Mouse (Mus musculus) MEL (cell line): ENCODE results near the gene Fkrp. TPM values are rescaled to one million over a fixed set of nuclear protein-coding genes. Genes with fewer than 3 reads are reported as not detected.

Experiments used
- DNase-seq: peaks from one replicate; pipeline ENCODE4 v3.0.0; 2011; ENCODE audit warnings: low read depth, low spot score
- H3K27ac ChIP-seq: 2 replicates; pipeline ENCODE4 v1.5.1; 2012; ENCODE audit warnings: low read depth, mild to moderate bottlenecking, control low read depth, low read length, moderate library complexity; ENCODE audit not compliant: control insufficient read depth
- H3K27me3 ChIP-seq, 2 experiments: fragments of 150-350 bp in 1 of 2; sonication (generic) in 1 of 2; 2 replicates each; pipeline ENCODE4 v1.6.1; 2012; ENCODE audit warnings: low read length in 2 of 2, mild to moderate bottlenecking in 2 of 2, improper control_type of control experiment in 1 of 2, moderate library complexity in 1 of 2; ENCODE audit not compliant: insufficient read depth in 2 of 2, control insufficient read depth in 1 of 2
- H3K36me3 ChIP-seq, 2 experiments: 2 replicates each; pipeline ENCODE4 v1.6.1; 2012 to 2014; ENCODE audit warnings: low read length in 2 of 2, improper control_type of control experiment in 1 of 2, inconsistent platforms in 1 of 2, mild to moderate bottlenecking in 1 of 2; ENCODE audit not compliant: insufficient read depth in 2 of 2, control insufficient read depth in 1 of 2
- H3K4me1 ChIP-seq, 2 experiments: fragments of 150-350 bp in 1 of 2; sonication (generic) in 1 of 2; 2 replicates each; pipeline ENCODE4 v1.6.1; 2012; ENCODE audit warnings: low read length in 2 of 2, improper control_type of control experiment in 1 of 2, mild to moderate bottlenecking in 1 of 2; ENCODE audit not compliant: insufficient read depth in 2 of 2, control insufficient read depth in 1 of 2
- H3K4me3 ChIP-seq, 2 experiments: fragments of 150-350 bp in 1 of 2; sonication (generic) in 1 of 2; 2 replicates each; pipeline ENCODE4 v1.5.1; 2012; ENCODE audit warnings: low read depth in 2 of 2, low read length in 2 of 2, mild to moderate bottlenecking in 2 of 2, moderate library complexity in 2 of 2, control low read depth in 1 of 2, improper control_type of control experiment in 1 of 2; ENCODE audit not compliant: control insufficient read depth in 1 of 2, insufficient read depth in 1 of 2
- H3K79me2 ChIP-seq: 2 replicates; pipeline ENCODE4 v1.6.1; 2012; ENCODE audit warnings: mild to moderate bottlenecking, low read length, moderate library complexity; ENCODE audit not compliant: control insufficient read depth, poor library complexity, insufficient read depth
- H3K9ac ChIP-seq: 2 replicates; pipeline ENCODE4 v1.6.1; 2012; ENCODE audit warnings: low read depth, mild to moderate bottlenecking, control low read depth, low read length, moderate library complexity; ENCODE audit not compliant: control insufficient read depth, poor library complexity, severe bottlenecking
- H3K9me3 ChIP-seq: fragments of 150-350 bp; sonication (generic); replicated peaks from 2 replicates; pipeline ENCODE4 v1.6.1; 2012; ENCODE audit warnings: mild to moderate bottlenecking, low read length, improper control_type of control experiment, moderate library complexity; ENCODE audit not compliant: insufficient read depth
- CHD2 ChIP-seq: IDR thresholded peaks from 2 replicates; pipeline ENCODE4 v1.6.1; 2011; ENCODE audit warnings: low read length, improper control_type of control experiment
- CTCF ChIP-seq, 3 experiments: IDR thresholded peaks in 2 of 3; conservative IDR thresholded peaks in 1 of 3; 2 replicates each; pipeline ENCODE4 v1.5.1; 2011 to 2012; ENCODE audit warnings: low read length in 3 of 3, low read depth in 2 of 3, mild to moderate bottlenecking in 2 of 3, improper control_type of control experiment in 1 of 3, inconsistent platforms in 1 of 3, mixed read lengths in 1 of 3, moderate library complexity in 1 of 3; ENCODE audit not compliant: control insufficient read depth in 1 of 3, insufficient read depth in 1 of 3, poor library complexity in 1 of 3, severe bottlenecking in 1 of 3
- GATA1 ChIP-seq: IDR thresholded peaks from 2 replicates; pipeline ENCODE4 v1.6.1; 2011; ENCODE audit warnings: low read depth, low read length, improper control_type of control experiment
- KAT2A ChIP-seq: conservative IDR thresholded peaks from 2 replicates; pipeline ENCODE4 v1.6.1; 2012; ENCODE audit warnings: low read depth, low read length, improper control_type of control experiment, inconsistent platforms
- MEF2A ChIP-seq: IDR thresholded peaks from 2 replicates; pipeline ENCODE4 v1.6.1; 2014; ENCODE audit warnings: low read depth, mild to moderate bottlenecking, inconsistent platforms, low read length, improper control_type of control experiment; ENCODE audit not compliant: poor library complexity, insufficient replicate concordance, severe bottlenecking; ENCODE audit errors: extremely low read depth
- MXI1 ChIP-seq: IDR thresholded peaks from 2 replicates; pipeline ENCODE4 v1.6.1; 2011; ENCODE audit warnings: mild to moderate bottlenecking, low read depth, low read length, improper control_type of control experiment
- MYC ChIP-seq: IDR thresholded peaks from 2 replicates; pipeline ENCODE4 v1.6.1; 2011; ENCODE audit warnings: low read depth, mild to moderate bottlenecking, low read length, improper control_type of control experiment, moderate library complexity
- NRF1 ChIP-seq: IDR thresholded peaks from 2 replicates; pipeline ENCODE4 v1.6.1; 2014; ENCODE audit warnings: low read depth, mild to moderate bottlenecking, inconsistent platforms, low read length, improper control_type of control experiment, moderate library complexity; ENCODE audit not compliant: poor library complexity, insufficient read depth, severe bottlenecking
- POLR2AphosphoS2 ChIP-seq: IDR thresholded peaks from 2 replicates; pipeline ENCODE4 v1.6.1; 2011; ENCODE audit warnings: low read length, improper control_type of control experiment
- RCOR1 ChIP-seq: IDR thresholded peaks from 2 replicates; pipeline ENCODE4 v1.6.1; 2012; ENCODE audit warnings: low read depth, mild to moderate bottlenecking, inconsistent platforms, low read length, improper control_type of control experiment
- TBP ChIP-seq: IDR thresholded peaks from 2 replicates; pipeline ENCODE4 v1.8.0; 2011; ENCODE audit warnings: low read depth, low read length, improper control_type of control experiment
- ZKSCAN1 ChIP-seq: IDR thresholded peaks from 2 replicates; pipeline ENCODE4 v1.6.1; 2012; ENCODE audit warnings: low read depth, mild to moderate bottlenecking, inconsistent platforms, low read length, improper control_type of control experiment, moderate library complexity
- polyA plus RNA-seq, 2 experiments: library from polyadenylated mRNA; stranded (reverse) in 1 of 2; unstranded in 1 of 2; fragments of >175 nt in 1 of 2; fragments of >200 nt in 1 of 2; gene quantifications; 2 replicates each; pipeline versions ENCODE4 v1.2.1 to v1.2.4; 2012; ENCODE audit warnings: low replicate concordance in 2 of 2, low read depth in 1 of 2; ENCODE audit not compliant: insufficient read length in 2 of 2, insufficient read depth in 1 of 2, missing spikeins in 1 of 2
- total RNA-seq: library from RNA; depleted of rRNA; stranded (reverse); fragments of 300-350 nt; gene quantifications from 2 replicates; pipeline ENCODE4 v1.2.3, GENCODE M21; 2012

The Fkrp gene
- total and polyA plus RNA-seq, 3 experiments, result 15.9 to 19.2 TPM; not detected in 1

DNA sequence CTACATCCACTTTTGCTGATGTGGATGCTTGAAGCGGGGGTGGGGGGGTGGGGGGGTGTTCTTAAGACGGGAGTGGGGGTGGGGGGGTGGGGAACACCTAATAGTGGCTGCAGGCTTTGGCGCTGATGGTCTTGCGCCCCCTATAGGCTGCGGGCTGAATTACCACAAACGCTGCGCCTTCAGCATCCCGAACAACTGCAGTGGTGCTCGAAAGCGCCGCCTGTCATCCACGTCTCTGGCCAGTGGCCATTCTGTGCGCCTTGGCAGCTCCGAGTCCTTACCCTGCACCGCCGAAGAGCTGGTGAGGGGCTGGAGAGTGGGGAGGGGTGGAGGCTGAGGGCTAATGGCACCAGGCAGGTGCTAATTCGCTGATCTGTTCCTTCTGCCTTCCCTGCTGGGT is 32.0 kb upstream of the Fkrp start:
- Histone ChIP-seq H3K9ac (no peak overlapping the region), H3K79me2 (peaks cover 5% of the 10 kb centered on the region; the same call in 1 of the 2 replicates), H3K36me3 (0 out of 4 replicates have a peak, but pooled peaks cover 0 to 2% of the 10 kb centered on the region in 2 experiments), H3K27ac (no peak overlapping the region), H3K4me3 (no peak overlapping the region), H3K9me3 (no peaks in the 10 kb centered on the region), H3K27me3 (no peaks in the 10 kb centered on the region), H3K4me1 (no peaks in the 10 kb centered on the region; a peak in 1 of 4 replicates)
- DNase-seq, result peak; percentile 32
- TF ChIP-seq MXI1, result no peak
- peak; percentile 44 to 85 (median 50) for TF ChIP-seq CTCF (IDR thresholded peaks at IDR 0.05 in 2 of 3, conservative IDR thresholded peaks at IDR 0.05 in 1 of 3; ENCODE audit: control insufficient read depth in 1 of 3, insufficient read depth in 1 of 3, low read depth in 2 of 3, low read length in 3 of 3, poor library complexity in 1 of 3, severe bottlenecking in 1 of 3)
- no peak for TF ChIP-seq NRF1
- no peak for TF ChIP-seq RCOR1

DNA sequence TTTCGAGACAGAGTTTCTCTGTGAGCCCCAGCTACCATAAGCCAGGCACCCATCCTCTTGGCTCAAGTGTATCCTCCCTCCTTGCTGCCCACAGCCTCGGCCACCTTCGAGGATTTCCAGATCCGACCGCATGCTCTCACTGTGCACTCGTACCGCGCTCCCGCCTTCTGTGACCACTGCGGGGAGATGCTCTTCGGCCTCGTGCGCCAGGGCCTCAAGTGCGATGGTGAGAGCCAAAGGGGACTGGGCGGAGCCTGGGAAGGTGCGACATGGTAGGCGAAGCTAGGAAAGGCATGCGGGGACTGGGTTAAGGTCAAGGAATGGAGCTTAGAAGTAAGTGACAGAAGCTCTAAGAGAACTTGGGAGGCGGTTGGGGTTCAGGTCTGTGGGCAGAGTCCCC is 31.0 kb upstream of the Fkrp start:
- H3K4me1 ChIP-seq, result no peaks in the 10 kb centered on the region; a peak in 1 of 4 replicates
- no peak for DNase-seq
- no peak overlapping the region for H3K4me3 ChIP-seq
- peaks cover 5% of the 10 kb centered on the region; the same call in 1 of the 2 replicates for H3K79me2 ChIP-seq
- H3K27me3 ChIP-seq, result no peaks in the 10 kb centered on the region
- H3K9ac ChIP-seq, result no peak overlapping the region
- H3K36me3 ChIP-seq, result 0 out of 4 replicates have a peak, but pooled peaks cover 0 to 2% of the 10 kb centered on the region in 2 experiments
- H3K27ac ChIP-seq, result no peak overlapping the region
- no peak for TF ChIP-seq KAT2A
- TF ChIP-seq ZKSCAN1, result no peak
- TF ChIP-seq MEF2A, result no peak
- no peak for TF ChIP-seq CHD2
- no peak for TF ChIP-seq MYC
- TF ChIP-seq POLR2AphosphoS2, result no peak
- no peaks in the 10 kb centered on the region for H3K9me3 ChIP-seq

DNA sequence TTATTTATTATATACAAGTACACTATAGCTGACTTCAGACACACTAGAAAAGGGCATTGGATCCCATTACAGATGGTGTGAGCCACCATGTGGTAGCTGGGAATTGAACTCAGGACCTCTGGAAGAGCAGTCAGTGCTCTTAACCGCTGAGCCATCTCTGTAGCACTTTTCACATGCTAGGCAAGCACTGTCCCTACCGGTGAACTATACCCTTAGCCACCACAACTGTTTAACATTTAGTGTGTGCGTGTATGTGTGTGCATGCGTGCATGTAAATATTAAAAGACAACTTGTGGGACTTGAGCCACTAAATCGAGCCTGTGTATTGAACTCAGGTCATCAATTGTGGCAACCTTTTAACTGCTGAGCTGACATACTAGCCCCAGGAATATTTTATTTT is 30.2 kb upstream of the Fkrp start:
- H3K4me1 ChIP-seq, result peaks cover 0 to 5% of the 10 kb centered on the region in 2 experiments; a peak in 3 of 4 replicates
- TF ChIP-seq TBP, result peak; percentile 82
- TF ChIP-seq GATA1, result no peak
- TF ChIP-seq, all 39 proteins: peak for 1
- H3K27me3 ChIP-seq, result no peaks in the 10 kb centered on the region
- H3K79me2 ChIP-seq, result peaks cover 5% of the 10 kb centered on the region; the same call in 1 of the 2 replicates
- H3K4me3 ChIP-seq, result no peak overlapping the region
- H3K9me3 ChIP-seq, result no peaks in the 10 kb centered on the region
- 0 out of 4 replicates have a peak, but pooled peaks cover 0 to 2% of the 10 kb centered on the region in 2 experiments for H3K36me3 ChIP-seq
- H3K9ac ChIP-seq, result no peak overlapping the region
- no peak overlapping the region for H3K27ac ChIP-seq
- DNase-seq, result no peak
